In genomic region chr1:88534091-88534490, GRCm38 (mm10) we compare ENCODE assay signal across 29 mouse cellular contexts. TPM values are rescaled to one million over a fixed set of nuclear protein-coding genes. Genes with fewer than 3 reads are reported as not detected.
DNase-seq lines count a peak whose midpoint lies in the region; ATAC-seq and TF ChIP-seq lines count a peak whose summit lies in the region.
"Had no signal": no experiment of that assay in that cellular context is flagged by ENCODE, and none has a peak within 500 bp of the region (broad histone marks: within the 10 kb centered on the region; RNA-seq: fewer than 3 reads in every experiment).

No protein-coding gene starts in this region.

- no peak overlapping the region for H3K27ac ChIP-seq in heart, postnatal 0 days (ENCODE audit: low read depth)
- H3K27ac ChIP-seq: embryonic facial prominence, embryonic 13.5 days; forebrain, embryonic 15.5 days; hindbrain, embryonic 12.5 days; limb, embryonic 13.5 days; liver, embryonic 12.5 days; midbrain, embryonic 15.5 days had no signal

- no peak for ATAC-seq in heart, postnatal 0 days (ENCODE audit: insufficient read depth, low read depth)
- ATAC-seq: forebrain, embryonic 15.5 days; liver, embryonic 12.5 days; midbrain, embryonic 15.5 days had no signal

- no peaks in the 10 kb centered on the region for H3K9me3 ChIP-seq in heart, postnatal 0 days (replicated peaks; ENCODE audit: control insufficient read depth, low read length)
- H3K9me3 ChIP-seq: embryonic facial prominence, embryonic 13.5 days; forebrain, embryonic 15.5 days; heart, embryonic 12.5 days; hindbrain, embryonic 12.5 days; limb, embryonic 13.5 days; liver, embryonic 12.5 days; midbrain, embryonic 15.5 days had no signal

- no peak for TF ChIP-seq EP300 in heart, postnatal 0 days (IDR thresholded peaks at IDR 0.05; ENCODE audit: low read depth)

- intact Hi-C loops in heart, postnatal 14 days (cut with DNase I): no loop called here

- no peak overlapping the region for H3K4me2 ChIP-seq in heart, postnatal 0 days (ENCODE audit: low read depth, low read length)
- H3K4me2 ChIP-seq: embryonic facial prominence, embryonic 13.5 days; forebrain, embryonic 15.5 days; heart, embryonic 12.5 days; hindbrain, embryonic 12.5 days; limb, embryonic 13.5 days; liver, embryonic 12.5 days; midbrain, embryonic 15.5 days had no signal

- DNase-seq in heart, postnatal 0 days (ENCODE audit: low spot score): peak; percentile 10
- DNase-seq in heart, adult 9 months (ENCODE audit: low spot score in 2 of 2): no peak
- DNase-seq in 3T3-L1 (ENCODE audit: low read depth, low spot score): peak; percentile 97
- DNase-seq in R1 (ENCODE audit: low read depth, low spot score): peak; percentile 60
- peak; percentile 43 for DNase-seq in lung, postnatal 25 days (ENCODE audit: low spot score)
- DNase-seq in adrenal gland, postnatal 36 days: no peak
- no peak for DNase-seq in kidney, postnatal 14 days
- DNase-seq in heart, postnatal 14 days: no peak
- DNase-seq: adrenal gland, adult 2 months; cerebellum, adult 11-12 months; cerebellum, postnatal 10 days; gastrocnemius, postnatal 10 days; kidney, adult 11 months; layer of hippocampus, adult 9-11 months; right cerebral cortex, postnatal 4 days had no signal

- 0 out of 2 replicates have a peak, but pooled peaks cover 4% of the 10 kb centered on the region for H3K4me1 ChIP-seq in heart, postnatal 0 days (ENCODE audit: control insufficient read depth, insufficient read depth)
- H3K4me1 ChIP-seq: embryonic facial prominence, embryonic 13.5 days; heart, embryonic 12.5 days; hindbrain, embryonic 12.5 days had no signal

- no peak for TF ChIP-seq CTCF in heart, postnatal 0 days (IDR thresholded peaks at IDR 0.05; ENCODE audit: low read depth)

- WGBS in heart, postnatal 0 days: 43% methylated on average over 5 of the region's 5 CpGs

- no peak overlapping the region for H3K4me3 ChIP-seq in heart, postnatal 0 days (ENCODE audit: low read depth, low read length)
- H3K4me3 ChIP-seq: embryonic facial prominence, embryonic 13.5 days; forebrain, embryonic 15.5 days; heart, embryonic 12.5 days; hindbrain, embryonic 12.5 days; limb, embryonic 13.5 days; liver, embryonic 12.5 days; midbrain, embryonic 15.5 days had no signal

- H3K9ac ChIP-seq in heart, postnatal 0 days (replicated peaks; ENCODE audit: low read depth, low read length): no peak overlapping the region
- H3K9ac ChIP-seq: embryonic facial prominence, embryonic 13.5 days; forebrain, embryonic 15.5 days; heart, embryonic 12.5 days; hindbrain, embryonic 12.5 days; limb, embryonic 13.5 days; liver, embryonic 12.5 days; midbrain, embryonic 15.5 days had no signal

- H3K27me3 ChIP-seq in heart, postnatal 0 days (ENCODE audit: control insufficient read depth, insufficient read depth, low read length): no peaks in the 10 kb centered on the region
- H3K27me3 ChIP-seq: embryonic facial prominence, embryonic 13.5 days; forebrain, embryonic 15.5 days; heart, embryonic 12.5 days; hindbrain, embryonic 12.5 days; limb, embryonic 13.5 days; midbrain, embryonic 15.5 days had no signal

- H3K36me3 ChIP-seq in heart, postnatal 0 days (replicated peaks; ENCODE audit: control insufficient read depth, insufficient read depth, low read length): no peaks in the 10 kb centered on the region
- H3K36me3 ChIP-seq: embryonic facial prominence, embryonic 13.5 days; forebrain, embryonic 15.5 days; heart, embryonic 12.5 days; hindbrain, embryonic 12.5 days; limb, embryonic 13.5 days; liver, embryonic 12.5 days; midbrain, embryonic 15.5 days had no signal

RNA-seq across cellular contexts. Expression of gene Glrp1, which starts 24.2 kb away (rescaled TPM):
- 2.2 TPM in 1 of 2 replicates, not detected in the other for total RNA-seq in heart, postnatal 0 days (2014; rRNA removed; ENCODE audit: low replicate concordance)
- polyA plus RNA-seq in heart, postnatal 0 days (2015; fragmentation: Nextera tagmentation; extraction: Ambion mirVana): 0.26 and 0.41 TPM in 2 replicates
- total RNA-seq in adrenal gland, postnatal 36 days (2021): not detected
- not detected for total RNA-seq in heart, postnatal 14 days (2021)
- total RNA-seq: adrenal gland, adult 2 months; gastrocnemius, postnatal 10 days; heart, postnatal 25 days; left cerebral cortex, adult 18-20 months; left cerebral cortex, postnatal 25 days had no signal
- polyA plus RNA-seq: adrenal gland, adult 2 months; embryonic facial prominence, embryonic 13.5 days; forebrain, embryonic 15.5 days; hindbrain, embryonic 12.5 days; kidney, embryonic 16.5 days; large intestine, adult 2 months; limb, embryonic 13.5 days; liver, embryonic 12.5 days; midbrain, embryonic 15.5 days; neural tube, embryonic 14.5 days; urinary bladder, adult 2 months had no signal

Comparison
In these comparisons a context has a peak if more than half of its experiments do, and no peak if none do; other contexts are left out.
1. DNase-seq: peak in heart, postnatal 0 days (single experiment), 3T3-L1 (single experiment), R1 (single experiment) and lung, postnatal 25 days (single experiment); none in heart, adult 9 months (0 of 2), adrenal gland, postnatal 36 days (0 of 2), kidney, postnatal 14 days (single experiment) and heart, postnatal 14 days (0 of 2).